Mouse (Mus musculus) thymus, adult 18-20 months (tissue): ENCODE results near the gene Cdkal1.

ENCODE experiments used
- DNase-seq, 2 experiments: peaks; one replicate each; pipeline ENCODE4 v3.0.0; 2022; ENCODE audit warnings: mixed read lengths in 2 of 2

Gene Cdkal1

DNA sequence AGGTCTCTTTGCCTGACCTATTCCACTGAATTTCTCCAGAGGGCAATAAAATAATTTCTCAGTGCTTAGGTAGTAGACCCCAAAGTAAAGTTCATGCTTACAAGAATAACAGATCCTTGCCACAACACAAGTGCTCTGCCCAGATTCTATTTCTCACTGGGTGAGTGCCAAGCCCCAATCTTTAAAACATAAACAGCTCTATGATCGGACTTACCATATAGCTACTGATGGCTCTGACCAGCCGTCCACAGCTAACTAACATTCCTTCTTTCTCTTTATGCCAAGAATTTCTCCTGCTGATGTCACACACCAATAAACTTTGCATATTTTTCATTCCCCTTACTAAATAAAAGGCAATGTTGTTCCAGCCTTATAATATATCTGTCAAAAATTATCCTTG, 283.0 kb downstream of the Cdkal1 start:
- no peak for DNase-seq

DNA sequence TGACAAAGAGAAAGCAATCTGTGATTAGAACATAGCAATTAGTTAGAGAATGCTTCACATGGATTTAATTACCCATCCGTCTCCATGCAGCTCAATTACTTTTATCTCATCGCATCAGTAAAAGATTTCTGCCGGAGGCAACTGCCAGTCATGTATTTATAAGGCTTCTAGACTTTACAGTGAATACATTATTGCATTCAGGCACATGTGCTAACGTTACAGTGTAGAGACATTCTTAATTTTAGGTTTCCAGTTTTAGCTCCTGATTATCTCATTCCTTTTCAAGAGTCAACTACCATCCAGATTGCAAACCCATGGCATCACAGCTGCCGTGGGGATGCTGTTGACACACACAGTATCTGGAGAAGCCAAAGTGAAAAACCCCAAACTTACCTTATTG, 289.8 kb downstream of the Cdkal1 start:
- DNase-seq = no peak

- DNase-seq = no peak
Observed at GRCm38 (mm10) chr13:29559188-29559587, 296.3 kb downstream of the Cdkal1 start.

GRCm38 (mm10) chr13:29555160-29555785, 300.2 kb downstream of the Cdkal1 start:
- no peak for DNase-seq

GRCm38 (mm10) chr13:29553792-29554191, 301.7 kb downstream of the Cdkal1 start:
- no peak for DNase-seq

GRCm38 (mm10) chr13:29552322-29552870, 303.1 kb downstream of the Cdkal1 start:
- no peak for DNase-seq

DNA sequence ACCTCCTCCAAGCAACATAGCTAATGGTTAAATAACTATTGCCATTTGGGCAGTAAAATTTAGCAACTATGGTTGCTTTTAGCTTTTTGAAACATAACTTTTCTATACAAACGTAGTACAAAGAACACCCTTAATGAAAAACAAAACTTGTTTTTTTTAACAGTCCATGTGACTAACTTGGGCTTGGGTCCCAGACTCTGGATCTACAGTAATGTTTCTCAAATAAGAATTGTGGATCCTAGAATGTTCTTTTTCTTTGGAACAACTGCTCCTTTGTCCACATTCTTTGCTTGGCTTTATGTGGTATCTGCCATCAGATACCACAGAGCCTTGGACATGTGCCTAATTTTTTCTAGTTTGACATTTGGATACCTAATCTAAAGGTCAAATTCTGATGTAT, 304.6 kb downstream of the Cdkal1 start:
- no peak for DNase-seq

- DNase-seq = no peak
Observed at GRCm38 (mm10) chr13:29550203-29550602, 305.3 kb downstream of the Cdkal1 start.

DNA sequence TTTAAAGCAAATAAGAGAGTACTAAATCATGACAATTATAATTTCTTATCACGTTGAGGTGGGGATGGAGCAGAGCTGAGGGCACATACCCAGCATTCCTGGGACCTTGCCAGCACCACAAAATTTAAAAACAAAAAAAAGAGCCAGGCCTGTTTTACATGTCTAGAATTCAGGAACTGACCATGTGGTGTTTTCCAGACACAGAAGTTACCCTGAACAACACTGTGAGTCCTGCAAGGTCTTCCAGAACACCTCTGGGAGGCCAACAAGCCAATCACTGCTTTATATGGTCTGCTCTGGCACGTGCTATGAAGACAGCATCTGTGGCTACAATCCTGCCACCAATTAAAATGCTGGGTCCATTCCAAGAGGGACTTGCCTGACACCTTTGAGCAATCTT, 305.7 kb downstream of the Cdkal1 start:
- no peak for DNase-seq

- DNase-seq = no peak
Observed at GRCm38 (mm10) chr13:29537906-29538305, 317.6 kb downstream of the Cdkal1 start.

- DNase-seq = no peak
Observed at GRCm38 (mm10) chr13:29533586-29533985, 321.9 kb downstream of the Cdkal1 start.

DNA sequence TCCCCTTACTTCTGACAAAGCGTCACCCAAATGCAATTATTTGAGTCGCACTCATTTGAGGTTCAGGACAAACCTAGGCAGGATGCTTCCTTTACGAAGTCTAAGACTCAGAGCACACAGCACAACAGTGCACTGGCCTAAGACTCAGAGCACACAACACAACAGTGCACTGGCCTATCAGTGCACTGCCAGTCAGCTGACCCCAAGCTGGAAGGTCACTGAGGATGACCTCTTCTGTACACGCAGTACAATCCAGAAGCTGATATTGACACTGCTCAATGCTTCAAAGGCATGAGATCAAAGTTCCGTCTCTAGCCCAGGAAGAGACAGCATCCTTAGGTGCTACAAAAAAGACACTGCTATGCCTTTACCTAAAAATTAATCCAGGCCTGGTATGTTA, 327.1 kb downstream of the Cdkal1 start:
- DNase-seq = no peak

DNA sequence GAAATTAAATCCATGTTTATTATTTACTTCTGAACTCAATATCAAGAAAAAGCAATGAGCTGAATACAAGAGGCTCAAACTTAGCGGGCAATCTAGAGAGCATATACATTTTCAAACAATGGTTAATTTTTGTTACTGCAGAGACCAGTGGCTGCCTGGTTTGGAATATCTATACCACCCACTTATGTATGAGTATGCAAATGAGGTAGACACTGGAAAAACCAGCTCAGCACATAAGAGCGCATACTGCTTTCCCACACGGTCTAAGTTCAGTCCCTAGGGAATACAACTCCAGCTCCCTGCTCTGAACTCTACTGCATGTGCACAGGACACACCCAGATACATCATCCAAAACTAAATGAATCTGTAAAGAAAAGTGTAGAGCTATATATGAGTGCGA, 334.2 kb downstream of the Cdkal1 start:
- no peak for DNase-seq

- no peak for DNase-seq
Observed at GRCm38 (mm10) chr13:29514071-29514470, 341.4 kb downstream of the Cdkal1 start.

DNA sequence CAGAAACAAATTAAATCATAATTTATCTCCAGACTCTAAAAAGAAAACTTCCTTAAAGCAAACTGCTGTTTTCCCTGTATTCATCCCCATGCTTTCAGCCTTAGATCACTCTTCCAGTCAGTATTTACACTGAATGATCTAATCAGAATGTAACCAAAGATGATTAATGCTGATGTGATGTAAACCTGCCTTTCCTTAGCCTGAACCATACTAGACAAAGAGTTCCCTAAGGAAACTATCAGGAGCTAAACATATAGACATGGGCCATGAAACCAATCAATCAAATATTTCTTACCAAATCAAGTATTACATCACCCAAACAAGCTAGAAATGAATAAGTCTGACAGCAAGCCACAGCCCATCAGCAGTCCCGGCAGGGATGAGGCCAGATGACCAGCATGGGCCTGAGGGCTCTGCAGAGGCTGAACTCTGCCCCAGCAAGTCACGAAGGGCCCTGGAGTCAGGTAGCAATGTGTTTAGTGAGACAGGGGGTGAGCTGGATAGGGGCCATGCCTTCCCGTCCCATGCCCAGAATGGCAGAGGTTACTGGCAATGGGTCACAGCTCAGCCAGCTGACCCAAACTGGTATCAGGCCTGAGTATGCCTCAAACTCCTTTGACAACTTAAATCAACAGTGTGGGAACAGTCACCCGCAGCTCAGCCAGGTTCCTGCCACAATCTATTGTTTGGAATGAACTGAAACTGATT, 350.5 kb downstream of the Cdkal1 start:
- no peak for DNase-seq

GRCm38 (mm10) chr13:29503147-29504044, 352.1 kb downstream of the Cdkal1 start:
- no peak for DNase-seq

DNA sequence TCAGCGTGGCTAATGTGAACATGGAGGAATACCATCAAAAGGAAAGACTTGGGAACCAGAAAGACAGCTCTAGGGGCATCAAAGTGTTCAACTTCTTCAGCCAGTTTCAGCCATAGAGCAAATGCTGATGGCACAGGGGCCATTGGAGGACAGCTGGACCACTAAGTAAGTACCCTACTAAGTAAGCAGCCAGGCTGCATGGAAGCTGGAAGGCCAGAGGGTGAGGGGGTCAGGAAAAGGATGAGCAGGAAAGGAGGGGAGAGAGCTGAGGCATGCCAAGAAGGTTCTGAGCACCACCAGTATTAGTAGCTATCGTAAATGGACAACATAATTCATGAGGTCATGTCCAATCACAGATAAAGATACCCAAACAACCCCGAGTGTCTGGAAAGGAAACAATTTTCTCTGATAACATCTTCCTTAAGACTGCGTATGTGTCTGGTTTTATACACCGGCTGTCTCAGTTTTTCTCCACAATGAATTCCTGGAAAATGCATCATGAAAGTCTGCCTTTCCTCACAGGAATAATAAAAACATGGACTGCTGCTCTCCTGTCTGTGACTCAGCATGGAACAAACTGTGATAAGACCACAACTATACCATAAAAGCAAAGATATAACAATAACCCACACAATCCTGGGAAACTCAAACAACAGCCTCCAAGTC, 352.9 kb downstream of the Cdkal1 start:
- no peak for DNase-seq

- no peak for DNase-seq
Observed at GRCm38 (mm10) chr13:29501173-29501572, 354.3 kb downstream of the Cdkal1 start.

DNA sequence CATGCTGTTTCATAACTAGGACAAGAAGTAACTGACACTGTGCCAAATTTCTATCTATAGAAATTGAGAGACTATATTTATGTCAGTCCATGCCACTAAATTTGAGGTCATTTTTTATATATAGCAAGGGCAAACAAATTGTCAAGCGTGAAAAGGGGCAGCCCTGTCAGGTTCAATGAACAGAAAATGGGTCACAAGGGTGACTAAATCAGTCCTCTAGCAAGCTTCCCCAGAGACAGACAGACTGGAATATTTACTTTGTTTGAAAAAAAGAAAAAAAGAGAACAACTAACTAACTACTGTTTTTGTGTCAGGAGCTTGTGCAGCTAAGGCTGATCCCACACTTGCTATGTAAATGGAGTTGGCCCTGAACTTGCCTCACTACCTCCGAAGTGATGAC, 355.7 kb downstream of the Cdkal1 start:
- DNase-seq = no peak

- no peak for DNase-seq
Observed at GRCm38 (mm10) chr13:29497286-29497685, 358.2 kb downstream of the Cdkal1 start.

GRCm38 (mm10) chr13:29490341-29490740, 365.1 kb downstream of the Cdkal1 start:
- no peak for DNase-seq

DNA sequence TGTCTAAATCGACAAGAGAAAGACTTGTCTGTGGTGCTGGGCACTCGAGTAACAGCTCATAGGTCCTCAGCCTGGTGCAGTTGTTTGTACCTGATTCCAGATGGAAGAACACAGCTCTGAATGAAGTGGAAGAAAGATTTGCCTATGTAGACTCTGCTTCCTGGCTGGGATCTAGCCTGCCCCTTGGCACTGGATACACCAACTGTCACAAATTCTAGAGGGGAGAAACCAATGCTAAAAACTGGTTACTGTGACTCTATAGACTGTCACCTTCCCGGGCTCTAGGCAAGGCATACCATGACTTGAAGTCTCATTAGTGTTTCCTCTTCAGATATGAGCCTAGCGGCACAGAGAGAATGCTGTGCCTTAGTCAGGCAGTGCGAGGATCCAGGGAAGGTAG, 366.0 kb downstream of the Cdkal1 start:
- DNase-seq = no peak

DNA sequence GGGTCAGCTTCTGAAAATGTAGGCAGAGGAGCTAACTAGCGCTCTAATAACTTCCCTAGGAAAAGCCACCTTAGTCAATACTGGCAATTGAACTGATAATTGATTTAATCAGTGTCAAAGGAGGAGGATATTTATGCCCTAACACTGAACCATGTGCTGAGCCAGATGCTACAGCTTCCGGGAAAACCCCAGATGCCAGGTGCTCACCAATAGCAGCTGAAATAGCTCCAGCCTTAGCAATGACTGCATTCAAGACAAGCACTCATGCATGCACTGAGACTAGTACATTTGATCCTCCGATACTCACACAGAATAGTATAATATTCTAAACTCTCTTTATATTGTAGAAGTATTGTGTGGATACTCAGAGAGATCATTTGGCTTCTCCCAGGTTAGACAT, 368.8 kb downstream of the Cdkal1 start:
- DNase-seq = no peak
